Mouse (Mus musculus) intestine, postnatal 0 days (tissue): ENCODE measurements around the gene Dnmt3a. TPM values are rescaled to one million over a fixed set of nuclear protein-coding genes. Genes with fewer than 3 reads are reported as not detected.
A peak's percentile ranks its signal among the peaks of the same experiment; 100 is the strongest.

Source experiments
- ATAC-seq: fragments of 200-750 bp; cut with Nextera tagmentation; 2 replicates; pipeline ENCODE4 v1.8.0; 2017; ENCODE audit warnings: mild to moderate bottlenecking, moderate TSS enrichment, moderate library complexity
- H3K27ac ChIP-seq: fragments of 300-500 bp; sonication (generic); 2 replicates; pipeline ENCODE4 v1.5.1; 2014; ENCODE audit warnings: mild to moderate bottlenecking, low read depth, low read length, moderate library complexity
- H3K27me3 ChIP-seq: fragments of 300-500 bp; sonication (generic); replicated peaks from 2 replicates; pipeline ENCODE4 v1.6.1; 2014; ENCODE audit warnings: low read length, mixed read lengths; ENCODE audit not compliant: control insufficient read depth, insufficient read depth
- H3K36me3 ChIP-seq: fragments of 300-500 bp; sonication (generic); 2 replicates; pipeline ENCODE4 v1.6.1; 2014; ENCODE audit warnings: mild to moderate bottlenecking, moderate library complexity; ENCODE audit not compliant: control insufficient read depth, insufficient read depth
- H3K4me1 ChIP-seq: fragments of 300-500 bp; sonication (generic); replicated peaks from 2 replicates; pipeline ENCODE4 v1.6.1; 2014; ENCODE audit warnings: antibody characterized with exemption, low read length, mixed read lengths; ENCODE audit not compliant: control insufficient read depth, insufficient read depth
- H3K4me2 ChIP-seq: fragments of 300-500 bp; sonication (generic); replicated peaks from 2 replicates; pipeline ENCODE4 v1.6.1; 2014; ENCODE audit warnings: low read depth, mild to moderate bottlenecking, moderate library complexity
- H3K4me3 ChIP-seq: fragments of 300-500 bp; sonication (generic); 2 replicates; pipeline ENCODE4 v1.5.1; 2014; ENCODE audit warnings: low read depth, low read length
- H3K9ac ChIP-seq: fragments of 300-500 bp; sonication (generic); 2 replicates; pipeline ENCODE4 v1.6.1; 2014; ENCODE audit warnings: mild to moderate bottlenecking, low read depth, low read length
- H3K9me3 ChIP-seq: fragments of 300-500 bp; sonication (generic); 2 replicates; pipeline ENCODE4 v1.6.1; 2016; ENCODE audit warnings: mixed run types; ENCODE audit not compliant: control insufficient read depth
- CTCF ChIP-seq: sonication (generic); IDR thresholded peaks from 2 replicates; pipeline ENCODE4 v1.5.1; 2016; ENCODE audit warnings: low read depth, mild to moderate bottlenecking, control low read depth, antibody characterized with exemption, moderate library complexity
- whole genome bisulfite sequencing: fragments of 180-500 bp; shearing (Covaris S2); extraction: QIAGEN DNeasy Blood & Tissue Kit; methylation state at CpG from one replicate; pipeline ENCODE4 v1.1.7; 2014; 5-methylcytosine and 5-hydroxymethylcytosine counted together
- polyA plus RNA-seq: library from polyadenylated mRNA; unstranded; fragments of >200 nt; fragmentation: Nextera tagmentation; extraction: Ambion mirVana; gene quantifications from 2 replicates; pipeline ENCODE4 v1.2.1, GENCODE M21; 2015

Dnmt3a gene
- polyA plus RNA-seq, 1 experiment from 2014 or later: 33.9 TPM

DNA sequence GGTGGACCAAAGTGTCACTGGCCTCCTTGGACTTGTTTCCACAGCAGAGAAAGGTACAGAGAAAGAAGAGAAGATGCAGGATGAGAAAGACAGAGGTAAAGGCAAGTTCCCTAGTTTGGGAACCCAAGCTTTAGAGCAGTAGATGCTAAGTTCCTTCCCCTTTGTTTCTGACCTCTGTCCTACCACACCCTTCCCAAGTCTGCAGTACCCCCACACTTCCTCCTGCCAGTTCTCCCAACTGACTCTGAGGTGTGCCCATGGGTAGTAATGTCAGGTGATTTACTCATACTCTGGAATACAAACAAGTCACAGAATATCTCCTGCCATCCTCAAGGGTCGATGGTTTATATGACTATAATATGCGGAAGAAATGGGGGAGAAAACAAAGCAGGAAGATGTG, 29.8 kb upstream of the Dnmt3a start:
- no peak for TF ChIP-seq CTCF
- Histone ChIP-seq H3K9ac (no peak overlapping the region), H3K4me1 (peaks cover 16% of the 10 kb centered on the region), H3K9me3 (no peaks in the 10 kb centered on the region), H3K4me2 (no peak overlapping the region), H3K27me3 (no peaks in the 10 kb centered on the region), H3K27ac (peak overlapping the region; percentile 41; the same call in 1 of the 2 replicates), H3K36me3 (no peaks in the 10 kb centered on the region), H3K4me3 (no peak overlapping the region)
- 43% methylated on average over 2 of the region's 2 CpGs for WGBS
- ATAC-seq: peak; percentile 59

- no peak for ATAC-seq
- H3K27ac ChIP-seq: no peak overlapping the region
These were observed 28.1 kb upstream of the Dnmt3a start for GRCm38 (mm10) chr12:3777682-3778081.

DNA sequence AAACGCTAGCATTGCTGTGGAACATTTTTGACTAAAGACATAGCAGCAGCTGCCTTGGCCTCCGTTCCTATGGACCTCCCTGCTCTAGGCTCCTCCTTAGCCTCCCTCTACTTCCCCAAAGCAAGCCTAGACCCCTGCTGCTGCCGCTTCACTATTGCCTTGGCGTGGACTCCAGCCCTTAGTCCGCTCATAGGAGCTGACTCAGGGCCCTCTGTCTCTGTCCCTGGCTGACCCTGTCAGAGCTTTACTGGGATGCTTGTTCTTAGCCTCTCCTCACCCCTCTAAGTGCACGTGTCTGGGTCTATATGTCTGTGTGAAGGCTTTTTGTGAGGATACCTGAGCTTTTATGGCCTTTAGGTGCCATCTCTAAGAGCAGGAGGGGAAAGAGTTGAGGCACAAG, 27.5 kb upstream of the Dnmt3a start:
- 81% methylated on average over 6 of the region's 6 CpGs for WGBS
- Histone ChIP-seq H3K4me3 (no peak overlapping the region), H3K9ac (no peak overlapping the region), H3K4me2 (no peak overlapping the region), H3K27ac (no peak overlapping the region), H3K36me3 (no peaks in the 10 kb centered on the region), H3K9me3 (no peaks in the 10 kb centered on the region), H3K27me3 (no peaks in the 10 kb centered on the region), H3K4me1 (peaks cover 26% of the 10 kb centered on the region)
- no peak for TF ChIP-seq CTCF
- ATAC-seq: no peak

More at GRCm38 (mm10) chr12:3777682-3778081, 28.1 kb upstream of the Dnmt3a start:
- H3K36me3 ChIP-seq: no peaks in the 10 kb centered on the region
- H3K9me3 ChIP-seq: no peaks in the 10 kb centered on the region
- no peak overlapping the region for H3K4me2 ChIP-seq
- H3K4me3 ChIP-seq: no peak overlapping the region
- peaks cover 26% of the 10 kb centered on the region for H3K4me1 ChIP-seq
- no peak for TF ChIP-seq CTCF
- no peak overlapping the region for H3K9ac ChIP-seq
- H3K27me3 ChIP-seq: no peaks in the 10 kb centered on the region
- 54% methylated on average over 5 of the region's 5 CpGs for WGBS

GRCm38 (mm10) chr12:3779639-3780038, 26.2 kb upstream of the Dnmt3a start:
- WGBS: 73% methylated on average over 2 of the region's 2 CpGs
- Histone ChIP-seq H3K4me1 (peaks cover 26% of the 10 kb centered on the region), H3K9me3 (no peaks in the 10 kb centered on the region), H3K36me3 (no peaks in the 10 kb centered on the region), H3K4me2 (no peak overlapping the region), H3K9ac (no peak overlapping the region), H3K27ac (no peak overlapping the region), H3K27me3 (no peaks in the 10 kb centered on the region), H3K4me3 (no peak overlapping the region)
- no peak for TF ChIP-seq CTCF
- ATAC-seq: no peak

DNA sequence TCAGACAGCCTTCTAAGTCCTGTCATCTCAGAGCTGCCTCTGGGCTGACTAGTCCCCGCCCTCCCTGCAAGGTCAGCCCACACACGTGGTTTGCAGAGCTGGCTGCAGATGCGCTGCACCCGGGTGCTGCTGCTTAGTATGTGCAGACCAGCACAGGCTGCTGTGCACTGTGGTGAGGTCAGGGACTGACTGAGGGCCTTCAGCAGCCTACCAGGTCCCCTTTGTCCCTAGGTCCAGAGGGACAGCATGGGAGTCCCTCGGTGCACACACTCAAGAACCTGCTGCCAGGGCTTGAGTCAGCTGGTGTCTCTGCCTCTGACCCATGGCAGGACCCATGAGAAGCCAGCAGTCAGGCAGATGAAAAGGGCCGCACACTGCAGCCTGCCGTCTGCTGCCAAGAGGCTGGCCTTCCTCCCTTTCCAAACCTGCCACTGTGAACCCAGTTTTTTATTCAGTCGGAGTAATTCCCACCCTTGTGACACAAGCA, 25.4 kb upstream of the Dnmt3a start:
- Histone ChIP-seq H3K9ac (no peak overlapping the region), H3K4me2 (peak overlapping the region; percentile 35; the same call in 1 of the 2 replicates), H3K4me3 (no peak overlapping the region), H3K4me1 (peaks cover 26% of the 10 kb centered on the region), H3K27me3 (no peaks in the 10 kb centered on the region), H3K27ac (peak overlapping the region; percentile 76), H3K9me3 (no peaks in the 10 kb centered on the region), H3K36me3 (no peaks in the 10 kb centered on the region)
- no peak for TF ChIP-seq CTCF
- ATAC-seq: peak; percentile 47
- 5% methylated on average over 8 of the region's 8 CpGs for WGBS

DNA sequence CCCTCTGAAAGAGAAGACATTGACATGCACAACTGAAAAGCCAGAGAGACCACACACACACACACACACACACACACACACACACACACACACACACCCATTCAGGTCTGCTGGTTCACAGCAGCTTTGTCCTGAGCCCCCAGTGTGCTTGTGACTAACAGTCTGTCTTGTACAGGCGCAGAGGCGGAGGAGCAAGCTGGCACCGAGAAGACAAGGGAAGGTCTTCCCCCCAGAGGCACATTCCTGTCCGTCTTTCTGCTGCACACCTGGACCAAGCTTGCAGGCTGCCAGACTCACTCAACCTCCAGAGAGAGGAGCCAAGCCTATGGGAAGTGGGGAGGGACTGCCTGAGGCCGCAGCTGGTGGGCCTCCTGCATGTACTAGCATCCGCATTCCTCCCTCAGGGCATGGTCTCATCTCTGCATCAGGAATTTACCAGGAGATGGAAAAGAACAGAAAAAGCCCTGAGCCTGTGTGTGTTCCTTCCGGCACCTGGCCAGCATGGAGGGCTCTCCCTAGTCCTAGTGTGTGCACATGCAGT, 24.8 kb upstream of the Dnmt3a start:
- H3K9ac ChIP-seq: no peak overlapping the region
- 15% methylated on average over 7 of the region's 7 CpGs for WGBS
- H3K27ac ChIP-seq: peak overlapping the region; percentile 76
- no peak for TF ChIP-seq CTCF
- H3K4me2 ChIP-seq: peak overlapping the region; percentile 35
- ATAC-seq: peak; percentile 58
- H3K9me3 ChIP-seq: no peaks in the 10 kb centered on the region
- no peaks in the 10 kb centered on the region for H3K27me3 ChIP-seq
- H3K4me1 ChIP-seq: peaks cover 26% of the 10 kb centered on the region
- H3K36me3 ChIP-seq: no peaks in the 10 kb centered on the region
- no peak overlapping the region for H3K4me3 ChIP-seq
